Mouse (Mus musculus): ENCODE results near the gene Panx1.
A peak's percentile ranks its signal among the peaks of the same experiment; 100 is the strongest.

The Panx1 gene

GRCm38 (mm10) chr9:15045084-15045669 lies at the start of gene Panx1:
Gene Panx1 (minus strand): TSS chr9:15045478.
- peak; percentile 49 to 71 for DNase-seq

- peak; percentile 11 to 52 for DNase-seq
These were observed 23.5 kb upstream of the Panx1 start for GRCm38 (mm10) chr9:15068686-15069295.

- DNase-seq: no peak
These were observed 22.9 kb upstream of the Panx1 start for GRCm38 (mm10) chr9:15067995-15068685.

GRCm38 (mm10) chr9:15064176-15064575 lies 18.9 kb upstream of the Panx1 start:
- no peak for DNase-seq

- DNase-seq: no peak
These were observed 15.6 kb upstream of the Panx1 start for GRCm38 (mm10) chr9:15060847-15061246.

GRCm38 (mm10) chr9:15060026-15060425 lies 14.7 kb upstream of the Panx1 start:
- DNase-seq: no peak

GRCm38 (mm10) chr9:15045740-15046139 lies 462 bp upstream of the Panx1 start:
- no peak for DNase-seq

- DNase-seq: no peak
These were observed 741 bp downstream of the Panx1 start for GRCm38 (mm10) chr9:15044391-15045083.

GRCm38 (mm10) chr9:15041556-15041955 lies 3.7 kb downstream of the Panx1 start:
- no peak for DNase-seq

GRCm38 (mm10) chr9:15039848-15040247 lies 5.4 kb downstream of the Panx1 start:
- no peak for DNase-seq

GRCm38 (mm10) chr9:15037704-15038103 lies 7.6 kb downstream of the Panx1 start:
- DNase-seq: peak in 1 of 2 experiments; percentile 18

GRCm38 (mm10) chr9:15037237-15037636 lies 8.0 kb downstream of the Panx1 start:
- peak in 1 of 2 experiments; percentile 33 for DNase-seq

GRCm38 (mm10) chr9:15036807-15037206 lies 8.5 kb downstream of the Panx1 start:
- DNase-seq: peak in 1 of 2 experiments; percentile 10

- peak in 1 of 2 experiments; percentile 3 for DNase-seq
These were observed 8.9 kb downstream of the Panx1 start for GRCm38 (mm10) chr9:15036405-15036804.

- peak in 1 of 2 experiments; percentile 6 for DNase-seq
These were observed 9.3 kb downstream of the Panx1 start for GRCm38 (mm10) chr9:15035979-15036378.

GRCm38 (mm10) chr9:15034546-15035273 lies 10.6 kb downstream of the Panx1 start:
- peak; percentile 30 to 44 for DNase-seq

- peak; percentile 55 to 58 for DNase-seq
These were observed 11.6 kb downstream of the Panx1 start for GRCm38 (mm10) chr9:15033568-15034160.

- DNase-seq: no peak
These were observed 12.5 kb downstream of the Panx1 start for GRCm38 (mm10) chr9:15032797-15033196.

GRCm38 (mm10) chr9:15030771-15031170 lies 14.5 kb downstream of the Panx1 start:
- peak in 1 of 2 experiments; percentile 42 for DNase-seq

- peak; percentile 60 to 65 for DNase-seq
These were observed 16.1 kb downstream of the Panx1 start for GRCm38 (mm10) chr9:15029025-15029727.

- no peak for DNase-seq
These were observed 17.6 kb downstream of the Panx1 start for GRCm38 (mm10) chr9:15027725-15028124.

Measured in kidney, postnatal 25 days (tissue).